Mouse (Mus musculus) monocyte, adult 5-6 weeks (primary cell): ENCODE measurements around the gene Gm42372. TPM values are rescaled to one million over a fixed set of nuclear protein-coding genes. Genes with fewer than 3 reads are reported as not detected.

Experiments used
- ATAC-seq: fragments of 153-309, 156-312 bp; replicated peaks from 2 replicates; pipeline ENCODE4 v1.8.0; 2017; ENCODE audit warnings: mild to moderate bottlenecking; ENCODE audit not compliant: low TSS enrichment, insufficient number of reproducible peaks, severe bottlenecking, poor library complexity, low FRiP score
- total RNA-seq: library from RNA; stranded (forward); fragments of 200-1000, 200-491, 200-594 nt; gene quantifications from 3 replicates; pipeline ENCODE4 v1.2.3, GENCODE M21; 2017

The Gm42372 gene
- total RNA-seq, 1 experiment from 2014 or later: 0.67 TPM

DNA sequence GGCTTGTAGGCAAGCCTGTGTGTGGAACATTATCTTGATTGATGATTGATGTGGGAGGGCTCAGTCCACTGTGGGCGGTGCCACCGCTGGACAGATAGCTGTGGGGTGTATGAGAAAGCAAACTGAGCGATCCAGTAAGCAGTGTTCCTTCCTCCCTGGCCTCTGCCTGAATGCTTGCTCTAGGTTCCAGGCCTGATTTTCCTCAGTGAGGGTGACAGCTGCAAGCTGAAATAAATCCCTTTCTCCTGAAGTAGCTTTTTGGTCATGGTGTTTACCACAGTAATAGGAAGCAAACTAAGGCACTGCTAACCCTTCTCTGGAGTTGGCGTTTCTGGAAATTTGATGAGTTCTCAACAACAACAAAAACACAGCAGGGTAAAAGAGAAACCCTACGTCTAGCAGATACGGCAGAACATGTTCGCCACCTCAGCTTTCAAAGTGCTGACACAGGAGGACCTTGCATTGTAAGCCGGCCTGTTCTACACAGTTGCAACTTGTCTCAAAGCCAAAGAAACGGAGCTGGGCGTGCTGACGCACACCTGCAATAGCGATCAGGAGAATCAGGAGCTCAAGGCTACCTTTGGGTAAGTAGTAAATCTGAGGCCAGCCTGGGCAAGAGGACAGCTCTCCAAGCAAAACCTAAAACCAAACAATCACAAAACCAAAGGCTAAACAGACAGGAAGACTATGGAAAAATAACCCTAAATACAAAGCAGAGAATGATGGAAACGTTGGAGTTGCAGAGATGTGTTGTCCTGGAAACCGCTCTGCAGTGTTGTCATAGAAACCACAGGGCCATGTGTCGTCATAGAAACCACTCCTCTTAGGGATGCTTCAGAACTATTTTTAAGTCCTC, 26.2 kb upstream of the Gm42372 start:
- ATAC-seq: no peak

DNA sequence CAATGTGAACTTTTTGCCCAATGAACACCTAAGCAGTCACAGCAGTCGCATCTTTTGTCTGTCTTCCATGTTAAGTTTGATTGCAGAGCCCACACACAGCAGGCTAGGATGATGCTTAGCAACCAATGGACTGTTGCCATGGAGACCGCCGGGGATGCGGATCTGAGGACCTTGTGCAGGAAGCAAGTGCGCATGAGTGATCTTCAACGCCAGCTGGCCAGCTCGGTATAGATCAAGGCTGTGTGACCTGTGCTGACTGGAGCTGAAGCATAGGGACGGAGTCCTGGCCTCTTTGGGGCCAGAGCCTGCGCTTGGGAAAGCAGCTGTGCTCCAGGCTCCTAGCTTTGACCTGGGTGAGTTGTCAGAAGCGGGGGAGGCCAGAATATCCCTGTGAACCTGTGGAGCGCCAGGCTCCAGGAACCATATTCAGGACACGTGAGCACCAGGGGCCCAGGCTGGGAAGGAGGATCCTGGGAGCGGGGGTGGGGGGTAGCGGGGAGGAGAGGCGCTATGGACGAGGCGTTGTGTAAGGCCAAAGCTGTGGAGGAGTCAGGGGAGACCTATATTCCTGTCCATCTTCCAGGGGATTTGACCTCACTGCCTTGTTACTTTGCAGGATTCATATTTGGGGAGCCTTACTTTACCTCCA, 23.2 kb upstream of the Gm42372 start, which contains the start of gene Pnmal1:
TSS of gene Pnmal1 (plus strand) at position 141 of the 649 bp plus-strand sequence.
- no peak for ATAC-seq

- ATAC-seq: no peak
Measured at GRCm38 (mm10) chr7:16961678-16962077, 21.2 kb upstream of the Gm42372 start.

DNA sequence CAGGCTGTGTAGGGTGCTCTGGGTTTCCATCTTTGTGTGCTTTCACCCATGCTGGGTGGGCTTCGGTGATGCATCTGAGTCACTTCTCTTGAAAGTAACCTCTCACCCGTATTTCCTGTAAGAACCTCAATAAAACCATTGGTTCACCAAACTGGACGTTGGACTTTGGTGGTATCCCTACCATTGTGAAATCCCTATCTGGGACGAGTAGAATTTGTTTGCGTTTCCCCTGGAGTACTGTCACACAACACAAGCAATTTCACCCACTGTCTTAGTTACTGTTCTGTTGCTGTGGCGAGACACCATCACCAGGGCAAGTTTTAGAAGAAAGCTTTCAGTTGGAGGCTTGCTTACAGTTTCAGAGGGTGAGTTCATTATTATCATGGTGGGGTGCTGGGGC, 14.5 kb upstream of the Gm42372 start:
- no peak for ATAC-seq

- ATAC-seq: no peak
Measured at GRCm38 (mm10) chr7:16971160-16971559, 11.7 kb upstream of the Gm42372 start.

DNA sequence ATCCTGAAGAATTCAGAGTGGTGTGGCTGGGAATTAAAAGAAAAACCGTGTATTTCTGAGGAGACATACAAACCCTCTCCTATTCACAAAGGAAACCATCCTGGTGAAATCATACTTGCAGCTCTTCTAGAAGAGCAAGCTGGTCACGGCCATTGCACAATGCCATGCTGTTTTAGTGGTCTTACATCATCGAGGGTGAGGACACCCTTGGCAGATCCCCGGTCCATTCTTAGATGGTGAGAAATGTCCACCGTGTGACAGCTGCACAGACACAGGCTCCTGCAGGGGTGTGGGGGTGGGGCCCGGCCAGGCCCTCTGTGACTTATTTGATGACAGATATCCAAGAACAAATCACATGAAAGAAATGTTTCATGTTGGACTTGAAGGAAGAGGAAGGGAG, 8.9 kb upstream of the Gm42372 start:
- peak; percentile 61 for ATAC-seq

DNA sequence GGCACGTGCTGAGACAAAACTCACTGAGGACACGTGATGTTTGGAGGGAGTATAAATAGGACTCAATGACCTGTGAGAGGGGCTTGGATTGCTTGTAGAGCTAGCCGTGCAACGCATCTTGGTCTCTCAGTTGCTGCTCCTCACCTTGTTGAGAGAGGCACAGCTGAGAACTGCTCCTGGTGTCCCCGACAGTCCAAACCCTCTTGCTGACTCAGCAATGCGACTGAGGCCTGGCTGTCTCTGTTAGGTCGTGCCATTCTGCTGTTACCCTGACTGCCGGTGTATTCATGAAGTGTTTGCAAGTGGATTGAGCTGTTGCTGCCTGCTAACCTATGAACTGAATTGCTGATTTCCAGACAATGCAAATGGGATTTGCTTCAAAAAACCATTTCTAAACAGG, 6.6 kb upstream of the Gm42372 start:
- ATAC-seq: no peak

DNA sequence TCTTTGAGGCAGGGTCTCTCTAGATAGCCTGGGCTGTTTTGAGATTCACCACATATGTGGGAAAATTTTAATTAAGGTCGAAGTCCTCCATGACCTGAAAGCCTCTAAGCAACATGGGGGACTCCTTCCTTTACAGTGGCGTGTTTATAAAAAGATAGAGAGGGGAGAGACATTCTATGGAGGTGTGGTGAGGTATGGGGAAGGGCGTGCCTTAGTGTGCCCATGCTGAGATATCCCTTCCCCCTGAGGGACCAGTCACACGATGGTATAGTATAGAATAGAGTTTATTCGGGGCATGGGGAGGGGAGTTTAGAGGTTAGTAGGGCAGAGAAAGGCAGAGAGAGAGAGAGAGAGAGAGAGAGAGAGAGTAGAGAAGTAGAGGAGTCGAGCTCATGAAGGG, 4.7 kb upstream of the Gm42372 start:
- no peak for ATAC-seq

GRCm38 (mm10) chr7:16978593-16978992, 4.3 kb upstream of the Gm42372 start:
- ATAC-seq: no peak

DNA sequence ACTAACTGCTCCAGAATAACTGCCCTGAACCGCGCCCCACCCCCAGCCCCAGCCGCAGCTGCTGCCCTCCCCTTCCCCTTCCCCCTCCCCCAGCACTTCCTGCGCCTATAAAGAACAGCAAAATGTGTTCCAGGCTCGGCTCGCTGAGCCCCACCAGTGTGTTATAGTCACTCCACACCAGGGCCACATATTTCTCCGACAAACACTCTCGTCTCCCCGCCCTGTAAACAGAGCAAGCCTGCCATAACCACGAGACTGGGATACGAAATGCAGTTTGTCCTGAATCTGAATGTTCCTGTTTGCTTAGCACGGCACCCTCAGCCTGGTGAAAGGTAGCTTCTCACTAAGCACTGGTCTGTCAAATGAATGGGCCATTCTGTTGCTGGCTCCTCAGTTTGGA, 2.5 kb upstream of the Gm42372 start:
- ATAC-seq: no peak

DNA sequence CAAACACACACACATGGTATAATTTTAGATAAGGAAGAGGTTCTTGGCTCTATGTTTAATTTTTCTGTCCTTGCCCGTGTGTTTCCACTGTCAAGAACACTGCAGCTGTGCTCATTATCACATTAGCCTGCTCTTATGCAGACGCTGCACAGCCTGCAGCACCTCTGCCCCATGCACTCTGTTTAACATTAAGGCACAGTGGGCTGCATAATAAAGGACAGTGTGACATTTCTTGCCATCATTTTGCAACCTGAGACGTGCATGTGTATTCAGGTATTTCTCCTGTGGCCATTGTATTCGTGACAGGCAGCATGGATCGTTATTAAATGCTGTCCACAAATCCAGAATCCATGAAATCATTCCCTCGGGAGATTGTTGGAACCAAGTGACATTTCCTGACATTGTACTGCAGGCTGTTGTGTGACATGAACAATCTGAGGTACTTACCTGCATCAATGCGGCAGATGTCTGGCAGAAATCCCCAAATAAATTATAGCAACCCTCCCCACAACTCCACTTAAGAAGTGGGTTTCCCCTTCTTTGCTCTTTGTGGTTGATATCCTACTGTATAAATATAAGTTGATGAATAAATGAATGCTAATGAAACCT, 4.8 kb downstream of the Gm42372 start:
- no peak for ATAC-seq

GRCm38 (mm10) chr7:16988405-16988804, 5.5 kb downstream of the Gm42372 start:
- ATAC-seq: no peak

DNA sequence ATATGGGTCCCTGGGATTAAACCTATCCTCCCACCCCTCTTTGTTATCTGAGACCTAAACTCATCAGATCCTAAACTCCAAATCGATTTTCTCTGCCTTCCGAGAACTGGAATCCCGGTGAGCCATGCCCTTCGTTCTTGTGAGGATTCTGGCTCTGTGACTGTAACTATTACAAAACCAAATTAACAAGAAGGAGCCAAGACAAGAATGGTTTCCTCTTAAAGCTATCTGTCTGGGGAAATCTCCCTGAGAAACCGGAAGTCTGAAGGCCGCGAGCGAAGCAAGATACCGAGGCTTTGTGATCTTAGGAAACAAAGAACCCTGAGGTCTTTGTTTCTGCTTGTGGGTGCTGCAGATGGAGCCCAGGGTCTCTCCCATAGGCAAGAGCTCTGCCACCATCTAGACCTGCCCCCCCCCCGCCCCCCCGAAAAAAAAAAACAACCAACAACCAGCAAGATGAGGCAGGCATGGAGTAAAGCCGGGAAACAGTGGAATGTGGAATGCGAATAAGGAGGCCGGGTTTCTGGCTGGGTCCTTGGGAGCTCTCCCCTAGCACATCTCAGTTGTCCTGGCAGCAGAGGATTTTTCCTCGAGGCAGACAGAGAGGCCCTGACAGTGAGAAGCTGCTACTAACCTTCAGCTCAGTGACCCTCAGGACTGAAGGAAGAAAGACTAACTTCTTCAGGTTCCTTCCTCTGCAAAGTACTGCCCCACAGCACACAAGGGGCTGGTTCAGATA, 7.3 kb downstream of the Gm42372 start:
- ATAC-seq: no peak

DNA sequence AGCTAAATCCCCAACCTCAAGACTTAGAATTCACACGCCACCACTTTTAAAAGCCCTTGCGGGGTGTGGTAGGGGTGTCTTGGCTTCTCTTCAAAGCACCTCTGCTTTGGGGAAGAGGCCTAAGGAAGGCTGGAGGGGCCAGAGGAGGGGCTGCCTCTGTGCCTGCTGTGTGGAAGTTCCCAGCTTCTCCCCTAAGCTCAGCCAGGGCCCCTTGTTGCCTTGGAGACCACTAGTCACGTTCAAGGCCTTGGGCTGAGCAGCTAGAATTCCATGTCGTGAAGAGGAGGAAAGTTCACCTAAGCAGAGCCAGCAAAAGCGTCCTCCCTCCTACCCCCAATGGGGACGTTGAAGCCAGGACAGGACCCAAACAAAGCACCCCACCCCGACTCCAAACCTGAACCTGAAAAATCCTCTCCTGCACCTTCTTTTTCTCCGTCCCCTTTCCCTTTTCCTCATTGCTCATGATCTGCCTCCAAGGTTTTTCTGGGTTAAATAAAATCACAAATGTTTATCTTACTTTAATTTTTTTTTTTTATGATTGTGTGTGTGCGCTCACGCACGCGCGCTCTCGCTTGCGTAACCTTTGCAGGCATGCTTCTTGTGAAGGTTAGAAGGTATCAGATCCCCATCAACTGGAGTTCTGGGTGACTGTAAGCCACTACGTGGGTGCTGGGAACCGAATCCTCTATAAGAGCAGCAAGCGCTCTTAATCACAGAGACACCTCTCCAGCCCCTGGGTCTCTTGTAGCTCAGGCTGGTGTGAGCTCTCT, 9.0 kb downstream of the Gm42372 start:
- no peak for ATAC-seq

DNA sequence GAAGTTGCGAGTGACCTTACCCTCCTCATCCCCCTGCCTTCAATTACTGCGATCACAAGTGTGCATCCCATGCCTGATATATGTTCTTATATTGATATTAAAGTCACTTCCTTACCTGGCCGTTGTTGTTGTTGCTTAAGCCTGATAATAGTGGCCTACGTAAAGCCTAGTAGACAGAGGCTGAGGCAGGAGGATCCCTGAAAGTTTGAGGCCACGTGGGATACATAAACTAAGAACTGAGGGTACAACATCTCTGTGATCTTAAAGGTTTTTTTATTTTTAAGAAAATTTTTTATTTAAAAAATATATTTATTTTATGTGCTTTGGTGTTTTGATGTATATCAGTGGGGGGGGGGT, 9.5 kb downstream of the Gm42372 start, which contains the start of gene Ccdc8:
TSS of gene Ccdc8 (plus strand) at position 258 of the 357 bp plus-strand sequence.
- ATAC-seq: no peak

DNA sequence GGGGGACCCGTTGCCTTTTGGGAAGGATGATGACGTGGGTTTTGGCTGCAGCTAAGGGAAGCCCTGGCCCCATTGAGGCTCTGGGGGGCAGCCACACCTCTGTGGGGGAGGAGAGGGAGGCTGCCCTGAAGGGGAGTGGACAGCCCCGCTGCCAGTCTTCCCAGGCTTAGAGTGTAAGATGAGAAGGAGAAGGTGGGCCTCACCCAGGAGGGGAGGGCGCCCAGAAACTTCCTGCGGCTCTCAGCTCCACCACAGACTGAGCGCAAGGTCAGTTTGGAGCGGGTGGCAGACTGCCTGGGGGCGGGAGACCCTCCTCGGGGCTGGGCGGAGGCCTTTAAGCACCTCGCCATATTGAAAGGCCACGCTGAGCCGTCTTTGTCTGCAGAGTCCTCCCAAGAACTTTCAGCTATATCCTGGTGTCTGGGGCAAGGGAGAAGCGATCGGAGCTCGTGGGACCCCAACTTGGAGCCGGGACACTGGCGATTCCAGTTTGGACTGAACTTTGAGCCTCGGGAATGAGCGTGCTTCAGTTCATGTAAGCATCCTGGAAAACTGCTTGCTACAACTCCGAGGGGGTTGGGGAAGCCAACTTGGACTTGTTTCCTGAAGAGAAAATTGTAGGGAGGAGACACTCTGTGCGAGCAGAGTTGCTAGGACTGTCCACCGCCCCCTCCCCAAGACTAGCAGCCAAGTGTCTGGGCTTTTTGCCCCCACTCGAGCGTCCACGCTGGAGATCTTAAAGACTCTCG, 10.9 kb downstream of the Gm42372 start:
- ATAC-seq: 0 out of 2 replicates have a peak, but pooled peaks have one; percentile 20

GRCm38 (mm10) chr7:16994400-16994799, 11.5 kb downstream of the Gm42372 start:
- no peak for ATAC-seq

- no peak for ATAC-seq
Measured at GRCm38 (mm10) chr7:16995345-16995744, 12.5 kb downstream of the Gm42372 start.
